Mouse (Mus musculus): Measurements from ENCODE around the gene Mertk. TPM values are rescaled to one million over a fixed set of nuclear protein-coding genes. Genes with fewer than 3 reads are reported as not detected.

Mertk gene
- polyA plus RNA-seq, 1 experiment = 2.2 TPM

DNA sequence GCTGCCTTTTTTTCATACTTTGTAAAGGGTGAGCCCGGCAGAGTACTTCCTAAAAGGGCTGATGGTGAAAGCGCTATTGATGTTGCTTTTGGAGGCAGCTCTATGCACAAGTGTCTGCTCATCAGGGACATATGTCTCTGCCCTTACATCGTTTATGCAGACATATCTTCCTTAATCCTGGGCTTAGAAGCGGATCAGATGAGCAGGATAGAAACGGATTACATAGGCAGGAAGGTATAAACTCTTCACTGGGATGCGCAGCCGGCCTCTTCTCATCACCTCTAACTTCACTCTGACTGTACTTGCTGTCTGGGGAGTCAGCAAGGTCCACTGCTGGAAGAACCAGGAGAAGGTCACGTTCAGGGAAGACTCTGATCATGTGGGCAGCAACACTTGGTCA is 138.8 kb downstream of the Mertk start:
- H3K9me3 ChIP-seq (replicated peaks; ENCODE audit: control insufficient read depth, insufficient read depth, low read length, poor library complexity, severe bottlenecking) = no peaks in the 10 kb centered on the region
- peaks cover 21% of the 10 kb centered on the region for H3K36me3 ChIP-seq (ENCODE audit: control insufficient read depth, insufficient read depth, low read length, poor library complexity, severe bottlenecking)
- TF ChIP-seq POLR2A (IDR thresholded peaks at IDR 0.05; ENCODE audit: insufficient read depth, low read length) (no peak), EP300 (IDR thresholded peaks at IDR 0.05; ENCODE audit: insufficient read depth, low read depth, low read length) (no peak), CTCF (IDR thresholded peaks at IDR 0.05; ENCODE audit: low read depth, low read length) (no peak)

DNA sequence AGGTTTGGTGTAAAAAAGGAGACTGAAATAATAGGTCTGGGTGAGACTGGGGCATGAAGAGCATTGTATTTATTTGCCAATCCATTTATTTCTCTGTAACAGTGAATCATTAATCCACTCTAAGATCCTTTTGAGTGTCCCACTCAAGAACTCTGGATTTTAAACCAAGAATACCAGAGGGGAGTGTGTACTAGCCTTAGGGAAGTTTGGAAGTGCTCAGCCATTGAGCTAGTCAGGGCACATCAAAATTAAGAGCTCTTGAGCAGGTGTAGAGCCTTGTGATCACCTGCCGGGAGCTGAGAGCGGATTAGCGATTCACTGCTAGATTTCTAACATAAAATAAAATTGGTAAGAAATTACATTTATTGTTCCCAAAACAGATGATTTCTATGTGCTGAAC is 139.9 kb downstream of the Mertk start:
- no peak for TF ChIP-seq EP300 (IDR thresholded peaks at IDR 0.05; ENCODE audit: insufficient read depth, low read depth, low read length)
- TF ChIP-seq POLR2A (IDR thresholded peaks at IDR 0.05; ENCODE audit: insufficient read depth, low read length) = no peak
- TF ChIP-seq CTCF (IDR thresholded peaks at IDR 0.05; ENCODE audit: low read depth, low read length) = no peak
- no peak overlapping the region for H3K4me3 ChIP-seq (ENCODE audit: low read depth, low read length)
- H3K9ac ChIP-seq (ENCODE audit: low read depth, poor library complexity, severe bottlenecking) = no peak overlapping the region
- H3K27me3 ChIP-seq (ENCODE audit: control insufficient read depth, insufficient read depth, low read length, poor library complexity, severe bottlenecking) = no peaks in the 10 kb centered on the region
- peaks cover 29% of the 10 kb centered on the region for H3K36me3 ChIP-seq (ENCODE audit: control insufficient read depth, insufficient read depth, low read length, poor library complexity, severe bottlenecking)
- H3K9me3 ChIP-seq (replicated peaks; ENCODE audit: control insufficient read depth, insufficient read depth, low read length, poor library complexity, severe bottlenecking) = no peaks in the 10 kb centered on the region
- H3K27ac ChIP-seq (ENCODE audit: insufficient read depth, low read length) = no peak overlapping the region
- H3K4me1 ChIP-seq (ENCODE audit: control insufficient read depth, insufficient read depth, low read length) = no peaks in the 10 kb centered on the region

More for the DNA sequence above, 138.8 kb downstream of the Mertk start:
- H3K9ac ChIP-seq (ENCODE audit: low read depth, poor library complexity, severe bottlenecking) = no peak overlapping the region
- no peaks in the 10 kb centered on the region for H3K4me1 ChIP-seq (ENCODE audit: control insufficient read depth, insufficient read depth, low read length)
- H3K27ac ChIP-seq (ENCODE audit: insufficient read depth, low read length) = no peak overlapping the region
- no peak overlapping the region for H3K4me3 ChIP-seq (ENCODE audit: low read depth, low read length)
- no peaks in the 10 kb centered on the region for H3K27me3 ChIP-seq (ENCODE audit: control insufficient read depth, insufficient read depth, low read length, poor library complexity, severe bottlenecking)

DNA sequence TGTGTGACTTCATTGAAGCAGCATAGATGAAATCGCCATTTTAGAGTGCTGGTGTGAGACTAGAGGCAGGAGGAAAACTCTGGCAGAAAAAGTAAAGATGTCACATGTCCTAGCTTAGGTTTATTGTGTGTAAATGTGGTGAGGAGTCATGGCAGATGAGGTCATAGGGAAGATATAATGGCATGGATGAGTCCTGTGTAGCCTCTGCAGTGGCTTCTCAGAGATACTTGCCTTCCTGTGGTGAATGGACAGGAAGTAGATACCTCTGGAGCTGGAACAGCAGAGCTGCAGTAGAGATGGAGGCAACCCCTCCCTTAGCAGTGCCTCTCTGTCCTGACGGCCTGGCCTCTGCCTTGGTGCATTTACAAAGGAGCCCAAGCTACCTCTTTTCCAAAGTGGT is 140.7 kb downstream of the Mertk start:
- Histone ChIP-seq H3K27me3 (ENCODE audit: control insufficient read depth, insufficient read depth, low read length, poor library complexity, severe bottlenecking) (no peaks in the 10 kb centered on the region), H3K36me3 (ENCODE audit: control insufficient read depth, insufficient read depth, low read length, poor library complexity, severe bottlenecking) (peaks cover 28% of the 10 kb centered on the region), H3K4me1 (ENCODE audit: control insufficient read depth, insufficient read depth, low read length) (no peaks in the 10 kb centered on the region), H3K9ac (ENCODE audit: low read depth, poor library complexity, severe bottlenecking) (no peak overlapping the region), H3K4me3 (ENCODE audit: low read depth, low read length) (no peak overlapping the region), H3K9me3 (replicated peaks; ENCODE audit: control insufficient read depth, insufficient read depth, low read length, poor library complexity, severe bottlenecking) (no peaks in the 10 kb centered on the region), H3K27ac (ENCODE audit: insufficient read depth, low read length) (no peak overlapping the region)
- no peak for TF ChIP-seq EP300 (IDR thresholded peaks at IDR 0.05; ENCODE audit: insufficient read depth, low read depth, low read length)
- no peak for TF ChIP-seq POLR2A (IDR thresholded peaks at IDR 0.05; ENCODE audit: insufficient read depth, low read length)
- no peak for TF ChIP-seq CTCF (IDR thresholded peaks at IDR 0.05; ENCODE audit: low read depth, low read length)

DNA sequence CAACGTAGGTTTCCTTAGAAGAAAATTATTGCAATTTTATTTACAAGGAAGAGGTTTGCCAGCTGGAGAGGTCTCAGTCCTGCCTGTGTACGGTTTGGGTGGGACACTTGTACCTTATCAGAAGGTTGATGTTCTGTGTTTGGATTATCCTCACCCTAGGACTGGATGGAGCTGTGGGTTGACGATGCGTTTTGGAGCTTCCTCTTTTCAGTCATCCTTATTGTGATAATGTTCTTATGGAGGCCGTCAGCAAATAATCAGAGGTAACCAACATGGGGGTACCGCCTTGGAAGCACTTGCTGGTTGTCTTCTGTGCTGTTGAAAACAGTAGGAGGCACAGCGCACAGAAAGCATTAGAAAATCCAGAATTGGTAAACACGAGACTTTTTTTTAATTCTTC is 143.7 kb downstream of the Mertk start:
- Histone ChIP-seq H3K4me1 (ENCODE audit: control insufficient read depth, insufficient read depth, low read length) (no peaks in the 10 kb centered on the region), H3K9ac (ENCODE audit: low read depth, poor library complexity, severe bottlenecking) (no peak overlapping the region), H3K27me3 (ENCODE audit: control insufficient read depth, insufficient read depth, low read length, poor library complexity, severe bottlenecking) (no peaks in the 10 kb centered on the region), H3K36me3 (ENCODE audit: control insufficient read depth, insufficient read depth, low read length, poor library complexity, severe bottlenecking) (peaks cover 27% of the 10 kb centered on the region), H3K27ac (ENCODE audit: insufficient read depth, low read length) (no peak overlapping the region), H3K9me3 (replicated peaks; ENCODE audit: control insufficient read depth, insufficient read depth, low read length, poor library complexity, severe bottlenecking) (no peaks in the 10 kb centered on the region), H3K4me3 (ENCODE audit: low read depth, low read length) (no peak overlapping the region)
- TF ChIP-seq EP300 (IDR thresholded peaks at IDR 0.05; ENCODE audit: insufficient read depth, low read depth, low read length) (no peak), POLR2A (IDR thresholded peaks at IDR 0.05; ENCODE audit: insufficient read depth, low read length) (no peak), CTCF (IDR thresholded peaks at IDR 0.05; ENCODE audit: low read depth, low read length) (no peak)

DNA sequence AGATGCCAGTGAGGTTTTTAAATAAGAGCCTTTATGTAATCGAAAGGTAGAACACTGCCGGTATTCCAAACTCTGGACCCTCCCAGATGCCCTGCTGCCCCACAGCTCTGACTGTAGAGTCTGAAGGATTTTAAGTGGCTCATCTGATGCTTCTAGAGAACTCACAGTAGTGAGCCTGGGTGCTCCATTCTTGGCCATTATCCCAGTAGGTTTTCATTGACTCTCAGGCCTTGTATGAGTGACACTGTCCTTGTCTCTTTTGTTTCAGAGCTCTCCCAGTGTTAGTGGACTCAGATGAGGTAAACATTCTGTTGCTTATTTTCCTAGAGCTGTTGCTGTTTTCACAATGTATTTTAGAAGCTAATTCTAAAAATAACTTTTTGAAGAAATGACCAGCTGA is 151.3 kb downstream of the Mertk start:
- H3K9me3 ChIP-seq (replicated peaks; ENCODE audit: control insufficient read depth, insufficient read depth, low read length, poor library complexity, severe bottlenecking) = no peaks in the 10 kb centered on the region
- peaks cover 10% of the 10 kb centered on the region for H3K36me3 ChIP-seq (ENCODE audit: control insufficient read depth, insufficient read depth, low read length, poor library complexity, severe bottlenecking)
- no peak for TF ChIP-seq POLR2A (IDR thresholded peaks at IDR 0.05; ENCODE audit: insufficient read depth, low read length)
- no peak for TF ChIP-seq CTCF (IDR thresholded peaks at IDR 0.05; ENCODE audit: low read depth, low read length)
- TF ChIP-seq EP300 (IDR thresholded peaks at IDR 0.05; ENCODE audit: insufficient read depth, low read depth, low read length) = no peak
- H3K9ac ChIP-seq (ENCODE audit: low read depth, poor library complexity, severe bottlenecking) = no peak overlapping the region
- no peaks in the 10 kb centered on the region for H3K4me1 ChIP-seq (ENCODE audit: control insufficient read depth, insufficient read depth, low read length)
- no peaks in the 10 kb centered on the region for H3K27me3 ChIP-seq (ENCODE audit: control insufficient read depth, insufficient read depth, low read length, poor library complexity, severe bottlenecking)
- H3K27ac ChIP-seq (ENCODE audit: insufficient read depth, low read length) = no peak overlapping the region
- no peak overlapping the region for H3K4me3 ChIP-seq (ENCODE audit: low read depth, low read length)

Other genes starting within 250 kb of the Mertk start
- gene Spdye4c, start 107.7 kb upstream of the Mertk start, polyA plus RNA-seq (2011; ENCODE audit: insufficient read depth, insufficient read length, low read depth, missing spikeins) = not detected in 2 replicates
- gene Anapc1, start 11.6 kb upstream of the Mertk start, polyA plus RNA-seq (2011; ENCODE audit: insufficient read depth, insufficient read length, low read depth, missing spikeins) = 139 and 144 TPM in 2 replicates
- 31.7 and 32.3 TPM in 2 replicates for gene Tmem87b, start 119.2 kb downstream of the Mertk start, polyA plus RNA-seq (2011; ENCODE audit: insufficient read depth, insufficient read length, low read depth, missing spikeins)
- gene Fbln7, start 164.0 kb downstream of the Mertk start, polyA plus RNA-seq (2011; ENCODE audit: insufficient read depth, insufficient read length, low read depth, missing spikeins) = 0.38 and 0.75 TPM in 2 replicates
- 11.6 and 13.1 TPM in 2 replicates for gene Zc3h8, start 245.1 kb downstream of the Mertk start, polyA plus RNA-seq (2011; ENCODE audit: insufficient read depth, insufficient read length, low read depth, missing spikeins)